Comparison of ENCODE assay signal across 14 mouse cellular contexts in genomic region chr7:74065449-74066099, GRCm38 (mm10). TPM values are rescaled to one million over a fixed set of nuclear protein-coding genes. Genes with fewer than 3 reads are reported as not detected.
DNase-seq lines count a peak whose midpoint lies in the region; ATAC-seq lines count a peak whose summit lies in the region.
"Had no signal": no experiment of that assay in that cellular context is flagged by ENCODE, and none has a peak within 500 bp of the region (broad histone marks: within the 10 kb centered on the region; RNA-seq: fewer than 3 reads in every experiment).

No protein-coding gene starts in this region.

- intact Hi-C loops in heart, postnatal 36 days (cut with DNase I), result loop anchor here (10.0 kb wide), 1 partner anchor 59 kb away; no protein-coding TSS in a partner anchor

- no peak overlapping the region for H3K9ac ChIP-seq in limb, embryonic 11.5 days (ENCODE audit: low read length)
- H3K9ac ChIP-seq: forebrain, postnatal 0 days; midbrain, embryonic 12.5 days had no signal

- no peak overlapping the region for H3K4me3 ChIP-seq in embryonic facial prominence, embryonic 10.5 days
- H3K4me3 ChIP-seq in limb, embryonic 11.5 days (ENCODE audit: low read depth, low read length), result no peak overlapping the region
- H3K4me3 ChIP-seq: midbrain, embryonic 12.5 days had no signal

- peaks cover 9% of the 10 kb centered on the region; the same call in 1 of the 2 replicates for H3K4me1 ChIP-seq in embryonic facial prominence, embryonic 10.5 days
- H3K4me1 ChIP-seq in limb, embryonic 11.5 days (ENCODE audit: control insufficient read depth, insufficient read depth, low read length), result peaks cover 5% of the 10 kb centered on the region; the same call in 1 of the 2 replicates
- H3K4me1 ChIP-seq: midbrain, embryonic 12.5 days had no signal

- 55% methylated on average over 4 of the region's 4 CpGs for WGBS in embryonic facial prominence, embryonic 10.5 days
- WGBS in limb, embryonic 11.5 days, result 33% methylated on average over 4 of the region's 4 CpGs

- no peaks in the 10 kb centered on the region for H3K36me3 ChIP-seq in embryonic facial prominence, embryonic 10.5 days (replicated peaks)
- H3K36me3 ChIP-seq in limb, embryonic 11.5 days (ENCODE audit: control insufficient read depth, insufficient read depth, low read length), result no peaks in the 10 kb centered on the region
- H3K36me3 ChIP-seq: G1E; midbrain, embryonic 12.5 days had no signal

- peak; percentile 83 for DNase-seq in Muller cell, postnatal 12 days (ENCODE audit: inconsistent ontology term)
- DNase-seq in embryonic facial prominence, embryonic 10.5 days (ENCODE audit: low spot score), result peak; percentile 18
- DNase-seq in heart, postnatal 36 days, result peak; percentile 10 to 13
- peak; percentile 44 for DNase-seq in limb, embryonic 11.5 days (ENCODE audit: low spot score)
- no peak for DNase-seq in left cerebral cortex, adult 9 months (ENCODE audit: low spot score in 2 of 2)
- no peak for DNase-seq in adrenal gland, postnatal 14 days
- DNase-seq in cerebellum, postnatal 14 days, result no peak
- no peak for DNase-seq in urinary bladder, postnatal 14 days (ENCODE audit: low spot score)
- DNase-seq: adrenal gland, postnatal 36 days; cerebellum, adult 9-10 months; forebrain, postnatal 0 days had no signal

- H3K27ac ChIP-seq in embryonic facial prominence, embryonic 10.5 days (replicated peaks), result no peak overlapping the region
- no peak overlapping the region for H3K27ac ChIP-seq in limb, embryonic 11.5 days (replicated peaks; ENCODE audit: low read depth, low read length)
- H3K27ac ChIP-seq: hindbrain, postnatal 0 days; midbrain, embryonic 12.5 days had no signal

- ATAC-seq in limb, embryonic 11.5 days (ENCODE audit: insufficient number of reproducible peaks, low FRiP score, low TSS enrichment, low read depth), result peak; percentile 21; the same call in 1 of the 2 replicates
- ATAC-seq: forebrain, postnatal 0 days; hindbrain, postnatal 0 days had no signal

- H3K9me3 ChIP-seq in embryonic facial prominence, embryonic 10.5 days, result 0 out of 2 replicates have a peak, but pooled peaks cover 3% of the 10 kb centered on the region
- no peaks in the 10 kb centered on the region for H3K9me3 ChIP-seq in limb, embryonic 11.5 days (ENCODE audit: control insufficient read depth, low read length)
- H3K9me3 ChIP-seq: midbrain, embryonic 12.5 days had no signal

- no peaks in the 10 kb centered on the region for H3K27me3 ChIP-seq in embryonic facial prominence, embryonic 10.5 days (replicated peaks; ENCODE audit: low read depth, poor library complexity, severe bottlenecking)
- H3K27me3 ChIP-seq in limb, embryonic 11.5 days (ENCODE audit: control insufficient read depth, insufficient read depth, low read length), result no peaks in the 10 kb centered on the region
- H3K27me3 ChIP-seq: midbrain, embryonic 12.5 days had no signal

- no peak overlapping the region for H3K4me2 ChIP-seq in limb, embryonic 11.5 days (ENCODE audit: low read depth, severe bottlenecking)
- H3K4me2 ChIP-seq: midbrain, embryonic 12.5 days had no signal

RNA-seq across cellular contexts. Expression of gene St8sia2, which starts 52.1 kb away (rescaled TPM):
- 13.5 and 14.7 TPM in 2 replicates for polyA plus RNA-seq in embryonic facial prominence, embryonic 10.5 days (2016; fragmentation: Nextera tagmentation; extraction: Ambion mirVana)
- total RNA-seq in heart, postnatal 36 days (2021), result under 1 TPM; 0.19 TPM
- 22.6 and 24.2 TPM in 2 replicates for polyA plus RNA-seq in limb, embryonic 11.5 days (2014; fragmentation: Nextera tagmentation; extraction: Ambion mirVana)
- total RNA-seq in adrenal gland, postnatal 14 days (2021), result 1.0 and 2.4 TPM in 2 replicates
- polyA plus RNA-seq: G1E had no signal

Comparison
In these comparisons a context has a peak if more than half of its experiments do, and no peak if none do; other contexts are left out.
1. DNase-seq: peak in Muller cell, postnatal 12 days (single experiment), embryonic facial prominence, embryonic 10.5 days (single experiment), heart, postnatal 36 days (2 of 2) and limb, embryonic 11.5 days (single experiment); none in left cerebral cortex, adult 9 months (0 of 2), adrenal gland, postnatal 14 days (single experiment), cerebellum, postnatal 14 days (0 of 2) and urinary bladder, postnatal 14 days (single experiment).